Mouse (Mus musculus): ENCODE measurements around the gene Fyn.
A peak's percentile ranks its signal among the peaks of the same experiment; 100 is the strongest.

Gene Fyn

DNA sequence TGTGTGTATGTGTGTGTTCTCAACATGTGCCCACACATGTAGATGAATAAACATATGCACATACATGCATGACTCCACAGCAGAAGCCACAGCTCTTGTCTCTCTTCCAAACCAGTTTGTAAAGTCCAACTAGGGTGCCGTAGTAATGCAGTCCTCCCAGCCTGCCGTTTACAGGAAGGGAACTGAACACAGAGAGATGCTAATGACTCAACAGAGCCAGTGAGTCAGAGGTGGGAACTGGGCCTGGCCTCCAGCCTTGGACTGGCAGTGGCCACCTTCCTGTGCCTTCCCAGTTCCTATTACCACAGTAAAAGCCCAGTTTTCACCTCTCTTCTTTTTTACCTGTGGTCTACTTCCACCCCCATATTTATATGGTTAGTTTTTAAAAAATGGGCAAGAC, 46.9 kb downstream of the Fyn start:
- DNase-seq: peak; percentile 48

DNA sequence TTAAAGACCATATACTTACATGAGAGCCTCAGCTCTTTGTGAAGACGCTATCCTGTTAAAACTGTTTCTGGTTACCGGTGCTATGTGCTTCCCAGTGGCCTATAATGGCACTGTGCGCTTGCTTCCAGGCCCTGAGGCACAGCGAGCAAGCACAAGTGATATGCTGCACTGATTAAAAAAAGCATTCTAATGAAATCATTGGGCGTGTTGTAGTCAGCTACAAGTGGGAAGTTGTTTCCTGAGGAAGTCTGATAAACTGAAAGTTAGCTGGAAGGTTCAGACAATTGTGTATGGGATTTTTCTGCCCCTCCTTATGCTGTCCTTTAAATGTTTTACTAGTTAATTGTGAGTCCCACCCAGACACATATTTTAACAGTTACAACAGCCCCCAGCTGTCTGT, 49.0 kb downstream of the Fyn start:
- DNase-seq: no peak

DNA sequence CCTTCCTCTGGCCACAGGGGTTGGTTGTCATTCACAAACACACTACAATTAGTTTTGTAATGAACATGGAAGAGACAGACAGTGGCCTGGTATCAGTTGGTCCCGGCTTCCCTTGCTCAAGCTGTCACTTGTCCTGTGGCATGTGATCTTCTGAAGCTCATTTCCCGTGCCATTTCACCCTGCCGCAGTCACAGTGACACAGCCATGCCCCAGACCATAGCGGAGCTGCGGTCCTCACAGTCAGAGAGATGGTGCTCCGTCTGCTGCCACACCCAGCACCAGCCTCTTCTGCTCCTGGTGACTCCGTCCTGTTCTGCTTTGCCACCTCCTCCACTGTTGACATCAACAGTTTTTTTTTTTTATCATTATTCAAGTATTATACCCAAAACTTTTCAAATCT, 49.7 kb downstream of the Fyn start:
- DNase-seq: no peak

DNA sequence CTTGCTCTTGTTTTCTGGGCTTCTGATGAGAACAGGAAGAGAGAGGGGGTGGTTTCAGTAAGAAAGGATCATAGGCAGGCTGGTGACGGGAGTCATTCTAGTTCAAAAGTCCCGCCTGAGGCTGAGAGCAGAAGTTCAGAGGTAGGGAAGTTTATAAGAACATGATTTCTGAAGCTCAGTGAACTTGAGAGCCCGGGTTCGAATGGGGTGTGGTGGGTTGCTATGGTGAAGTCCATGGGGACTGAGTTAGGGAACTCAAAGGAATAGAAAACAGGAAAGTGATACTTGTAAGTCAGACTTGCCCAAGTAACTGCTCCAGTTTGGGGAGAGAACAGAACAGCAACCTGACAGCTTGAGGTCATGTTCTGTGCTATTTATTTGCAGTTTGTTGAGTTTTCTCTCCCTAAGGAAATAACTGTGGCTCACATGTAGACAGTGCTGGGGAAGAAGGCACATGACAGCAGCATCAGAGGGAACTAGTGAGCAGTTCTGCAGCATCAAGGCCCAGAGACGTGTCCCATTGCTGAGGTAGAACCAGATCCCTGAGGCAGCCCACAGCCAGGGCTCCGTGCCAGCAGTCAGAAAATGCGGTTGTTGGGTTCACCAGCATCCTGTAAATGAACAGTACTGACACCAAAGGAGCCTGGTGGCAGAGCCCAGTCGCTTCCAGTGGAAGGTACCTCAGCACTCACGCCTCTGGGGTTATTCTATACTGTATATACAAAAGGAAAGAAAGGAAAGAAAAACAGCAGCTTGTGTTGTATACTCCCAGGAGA, 52.4 kb downstream of the Fyn start:
- peak; percentile 60 for DNase-seq

DNA sequence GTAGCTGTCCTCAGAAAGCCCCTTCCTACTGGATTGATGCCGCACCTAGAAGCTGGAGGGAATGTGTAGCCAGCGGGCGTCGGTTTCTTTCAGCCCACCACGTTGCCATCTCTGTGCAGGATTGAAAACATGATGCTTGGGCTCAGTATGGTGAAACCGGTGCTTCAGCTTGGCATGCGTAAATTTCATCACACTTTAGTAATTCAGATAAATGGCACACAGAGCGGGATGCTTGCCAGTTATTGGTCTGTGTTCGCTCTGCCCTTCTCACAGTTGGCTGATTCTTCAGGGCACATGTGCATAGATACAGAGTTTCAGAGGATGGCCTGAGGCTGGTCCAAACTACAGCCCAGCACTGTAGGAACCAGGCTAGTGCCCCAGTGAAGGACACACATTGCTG, 53.1 kb downstream of the Fyn start:
- DNase-seq: no peak

DNA sequence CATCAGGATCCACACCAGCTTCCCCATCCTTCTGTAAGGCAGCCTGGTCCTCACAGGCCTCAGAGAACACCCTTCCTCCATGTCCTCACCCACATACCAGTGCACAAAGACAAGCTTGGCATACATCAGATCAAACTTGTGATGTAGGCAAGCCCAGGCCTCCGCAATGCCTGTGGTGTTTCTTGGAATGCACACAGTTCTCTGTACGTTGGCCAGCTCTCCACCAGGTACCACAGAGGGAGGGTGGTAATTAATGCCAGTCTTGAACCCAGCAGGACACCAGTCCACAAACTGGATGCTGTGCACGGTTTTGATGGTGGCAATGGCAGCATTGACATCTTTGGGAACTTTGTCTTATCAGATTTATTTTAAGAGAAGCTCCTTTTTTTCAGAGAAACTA, 56.0 kb downstream of the Fyn start:
- peak; percentile 55 for DNase-seq

DNA sequence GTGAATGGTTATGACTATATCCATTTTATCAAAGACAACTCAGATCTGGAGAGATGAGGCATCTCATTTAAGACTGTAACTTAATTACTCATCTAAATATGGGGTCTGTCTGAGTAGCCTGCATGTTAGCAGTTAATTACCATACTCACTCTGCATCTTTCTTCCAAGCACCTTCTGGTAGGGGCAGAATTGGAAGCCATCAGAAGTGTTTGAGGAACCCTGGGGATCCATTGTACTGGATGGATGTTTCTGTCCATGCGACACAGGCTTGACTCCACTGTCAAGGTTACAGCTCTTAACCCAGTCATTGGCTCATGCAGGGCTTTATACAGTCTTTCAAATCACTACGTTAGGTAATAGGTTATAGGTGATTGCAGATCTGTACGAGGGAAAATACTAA, 57.4 kb downstream of the Fyn start:
- no peak for DNase-seq

DNA sequence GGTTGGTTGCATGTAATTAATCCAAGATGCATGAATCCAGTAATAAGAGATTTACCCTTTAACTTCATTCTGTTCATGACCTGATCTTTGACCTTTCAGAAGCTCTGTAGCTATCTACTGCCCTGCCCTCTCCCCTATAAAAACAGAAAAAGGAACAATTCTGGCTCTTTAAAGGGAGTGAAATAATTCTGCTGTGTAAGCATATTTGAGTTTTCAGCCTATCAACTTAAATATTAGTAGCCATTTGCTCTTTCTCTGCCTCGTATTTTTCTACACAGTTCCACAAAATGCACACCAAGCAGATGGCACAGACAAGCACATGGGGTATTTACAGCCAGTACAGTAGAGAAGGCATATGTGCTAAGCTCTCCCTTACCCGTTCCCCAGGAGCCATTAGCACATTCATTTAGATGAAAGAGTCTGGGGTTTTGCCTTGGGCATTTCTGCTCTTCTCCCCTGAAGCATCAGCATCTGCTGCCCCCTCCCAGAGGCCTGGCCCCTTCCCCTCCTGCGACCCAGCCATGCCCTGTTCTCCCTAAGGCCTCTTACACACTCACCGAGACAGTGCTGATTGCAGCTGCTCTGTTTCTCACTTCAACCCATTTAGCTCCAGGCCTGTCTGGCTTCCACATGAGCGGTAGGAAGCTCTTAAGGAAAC, 58.3 kb downstream of the Fyn start:
- no peak for DNase-seq

DNA sequence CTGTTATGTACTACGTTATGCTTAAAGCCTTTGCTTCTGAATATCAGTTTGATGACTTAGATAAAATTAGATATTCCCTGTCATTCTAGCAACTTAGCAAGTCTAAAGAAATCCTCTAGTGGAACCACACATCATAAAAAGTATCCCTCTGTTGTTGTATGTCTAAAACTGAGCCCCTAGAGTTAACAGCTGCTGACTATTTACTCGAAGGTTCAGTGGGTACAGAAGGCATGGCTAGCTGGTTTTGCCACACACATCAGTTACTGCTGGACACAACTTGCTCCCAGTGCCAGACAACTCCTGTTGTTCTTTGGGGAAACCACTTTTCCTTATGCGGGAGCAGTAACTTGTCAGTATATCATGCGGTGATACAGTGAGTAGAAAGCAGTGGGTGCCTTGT, 61.0 kb downstream of the Fyn start:
- DNase-seq: no peak

DNA sequence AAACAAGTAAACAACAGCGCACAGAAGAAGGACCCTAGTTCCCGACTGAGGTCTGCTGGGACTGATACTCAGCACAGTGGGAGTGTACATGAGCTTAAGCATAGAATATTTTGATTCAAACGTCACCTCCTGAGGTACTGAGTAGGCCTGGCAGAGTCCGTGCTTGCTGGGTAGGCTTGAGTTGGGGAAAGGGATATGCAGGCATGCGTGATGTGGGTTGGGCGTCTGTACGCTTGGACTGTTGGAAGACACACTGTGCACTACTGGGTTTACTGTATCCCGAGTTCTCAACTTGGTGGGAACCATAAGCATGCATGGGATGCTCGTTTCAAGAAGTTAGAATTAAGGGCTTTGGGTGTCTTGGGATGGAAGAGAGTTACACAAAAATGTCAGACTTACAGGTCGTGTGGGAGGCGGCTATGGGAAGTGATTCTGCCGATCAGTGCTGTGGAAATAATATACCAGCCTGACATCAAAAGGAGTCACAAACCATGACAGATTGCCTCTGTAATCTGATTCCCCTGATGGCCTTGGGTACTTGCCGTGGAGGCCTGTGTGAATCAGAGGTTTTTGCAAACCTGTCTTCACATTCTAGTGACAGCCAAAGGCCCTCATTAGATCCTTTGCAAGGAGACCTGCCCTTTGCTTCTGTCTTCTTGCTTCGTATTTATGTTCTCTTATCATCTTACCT, 61.6 kb downstream of the Fyn start:
- DNase-seq: no peak

DNA sequence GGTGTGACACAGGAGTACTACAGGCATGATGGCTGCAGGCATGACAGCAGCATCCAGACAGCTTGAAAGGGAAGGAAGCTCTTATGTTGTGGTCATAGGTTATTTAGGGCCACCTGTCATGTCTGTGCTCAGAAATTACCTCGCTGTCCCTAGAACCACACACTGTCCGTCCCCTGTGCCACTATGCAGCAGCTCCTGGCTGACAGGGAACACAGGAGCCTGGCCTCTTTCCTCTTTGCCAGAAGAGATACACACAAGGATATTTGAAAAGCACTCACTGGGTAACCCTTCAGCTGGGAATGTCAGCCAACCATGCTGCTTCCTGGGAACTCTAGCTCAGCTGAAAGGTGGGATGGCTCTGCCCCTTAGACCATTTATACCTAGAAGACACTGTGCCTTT, 62.6 kb downstream of the Fyn start:
- no peak for DNase-seq

DNA sequence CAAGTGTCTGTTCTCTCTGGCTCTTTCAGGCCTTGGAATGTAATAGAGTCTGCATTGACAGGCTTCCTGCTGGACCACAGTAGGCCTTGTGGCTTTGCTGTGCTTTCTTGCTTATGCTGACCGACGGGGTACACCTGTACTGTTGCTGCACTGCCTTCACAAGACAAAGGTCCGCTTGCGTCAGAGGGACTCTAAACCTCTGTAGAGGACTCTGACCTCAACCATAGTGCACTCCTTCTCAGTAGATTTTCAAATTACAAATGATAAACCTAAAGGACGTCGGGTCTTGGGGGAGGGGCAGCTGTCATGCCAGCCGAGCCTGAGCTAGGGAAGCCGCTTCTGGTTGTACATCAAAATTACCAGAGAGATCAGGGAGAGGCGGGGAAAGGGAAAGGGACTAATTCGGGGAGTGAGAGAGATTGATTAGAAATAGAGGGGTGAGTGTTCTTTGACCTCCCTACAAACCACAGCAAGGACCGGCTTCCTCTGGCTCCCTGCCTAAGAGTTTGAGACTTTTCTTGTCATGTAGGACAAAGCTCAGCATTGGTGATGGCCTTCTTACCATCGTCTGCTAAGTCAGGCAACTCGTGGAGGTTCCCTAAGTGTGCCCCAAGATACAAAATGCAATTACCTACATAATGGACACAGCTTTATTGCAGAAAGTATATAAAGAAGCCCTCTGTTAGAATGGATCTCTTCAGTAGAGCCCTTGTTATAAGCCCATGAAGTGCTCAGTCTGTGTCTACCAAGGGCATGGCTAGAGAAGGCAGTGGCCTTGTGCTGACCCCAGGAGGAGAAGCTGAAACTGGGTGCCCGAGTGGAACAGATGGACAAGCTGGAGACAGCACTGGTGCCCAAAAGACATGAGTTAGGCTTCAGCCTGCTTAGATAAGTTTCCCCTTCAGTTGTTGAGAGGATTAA, 64.3 kb downstream of the Fyn start:
- DNase-seq: no peak

DNA sequence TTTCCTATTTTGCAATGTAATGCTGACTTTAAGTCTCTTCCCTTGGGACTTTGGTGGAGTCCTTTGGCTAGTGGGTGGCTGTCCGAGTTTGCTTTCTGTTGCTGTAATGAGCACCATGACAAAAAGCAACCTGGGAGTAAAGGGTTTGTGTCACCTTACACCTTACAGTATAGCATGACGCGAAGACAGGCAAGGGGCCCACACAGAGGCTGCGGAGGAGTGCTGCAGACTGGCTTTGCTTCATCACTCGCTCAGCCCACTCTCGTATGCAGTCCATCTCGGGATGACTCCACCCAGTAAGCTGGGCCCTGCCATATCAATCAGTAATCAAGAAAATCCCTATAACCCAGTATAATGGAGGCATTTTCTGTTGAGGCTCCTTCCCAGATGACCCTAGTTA, 65.2 kb downstream of the Fyn start:
- no peak for DNase-seq

DNA sequence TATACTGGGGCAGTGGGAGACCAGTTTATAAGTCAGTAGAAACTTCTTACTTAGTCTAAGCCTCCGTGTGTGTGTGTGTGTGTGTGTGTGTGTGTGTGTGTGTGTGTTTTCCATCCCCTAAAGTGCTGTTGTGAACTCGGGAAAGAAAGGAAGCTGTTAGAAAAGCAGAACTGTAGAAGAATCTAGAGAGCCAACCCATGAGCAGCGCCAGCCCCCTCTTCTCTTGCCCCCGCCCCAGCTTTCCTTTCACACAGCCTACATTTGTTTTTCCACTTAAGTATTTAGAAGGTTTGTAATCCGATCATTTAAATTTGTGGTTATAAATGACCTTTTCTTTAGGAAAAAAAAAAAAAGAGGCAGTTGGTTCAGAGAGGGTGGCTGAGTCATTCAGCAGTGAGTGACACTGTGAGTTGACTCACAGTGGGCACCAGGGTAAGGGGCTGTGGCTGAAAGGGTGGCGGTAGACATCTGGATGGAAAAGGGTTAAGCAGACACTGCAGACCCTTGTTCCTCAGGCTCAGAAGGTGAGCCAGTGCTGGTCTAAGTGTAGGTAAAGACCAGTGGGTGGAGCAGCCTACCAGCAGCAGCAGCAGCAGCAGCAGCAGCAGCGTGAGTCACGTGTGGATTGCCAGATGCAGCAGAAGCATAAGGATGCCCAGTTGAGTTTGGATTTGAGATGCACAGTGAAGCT, 66.2 kb downstream of the Fyn start:
- no peak for DNase-seq

DNA sequence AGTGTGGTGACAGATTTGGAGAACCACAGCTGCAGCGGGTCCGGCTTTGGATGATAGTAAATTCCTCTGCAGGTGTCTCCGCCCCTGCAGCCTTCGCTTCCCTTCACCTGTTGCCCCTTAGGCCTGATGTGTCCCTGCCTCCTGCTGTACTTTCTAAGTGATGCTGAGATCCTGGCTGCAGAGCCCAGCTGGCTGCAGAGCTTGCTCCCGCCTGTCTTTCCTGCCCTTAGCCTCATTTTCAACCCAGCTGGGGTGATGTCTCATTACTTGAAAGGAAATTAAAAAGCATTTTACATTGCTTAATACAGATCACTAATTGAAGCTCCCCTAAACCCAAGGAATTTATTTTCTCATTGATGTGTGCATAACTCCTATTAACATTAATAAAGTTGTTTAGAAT, 70.2 kb downstream of the Fyn start:
- DNase-seq: no peak

DNA sequence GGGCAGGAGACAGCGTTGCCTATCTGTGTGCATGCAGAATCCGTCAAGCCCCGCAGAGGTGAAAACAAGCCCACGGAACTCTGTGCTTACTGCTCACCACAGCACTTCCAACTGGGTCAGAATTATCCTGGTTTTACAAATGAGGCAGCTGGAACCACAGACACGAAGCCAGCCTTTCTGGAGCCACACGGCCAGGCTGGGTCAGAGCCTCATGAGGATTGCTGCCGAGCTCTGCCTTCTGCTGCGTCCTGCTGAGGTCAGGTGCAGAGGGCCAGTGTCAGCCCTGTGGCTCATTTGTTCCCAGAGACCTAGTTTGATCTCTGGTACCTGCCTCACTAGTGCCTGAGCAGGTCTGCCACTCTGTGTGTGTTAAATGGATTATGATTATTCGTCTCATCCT, 71.9 kb downstream of the Fyn start:
- peak; percentile 53 for DNase-seq

DNA sequence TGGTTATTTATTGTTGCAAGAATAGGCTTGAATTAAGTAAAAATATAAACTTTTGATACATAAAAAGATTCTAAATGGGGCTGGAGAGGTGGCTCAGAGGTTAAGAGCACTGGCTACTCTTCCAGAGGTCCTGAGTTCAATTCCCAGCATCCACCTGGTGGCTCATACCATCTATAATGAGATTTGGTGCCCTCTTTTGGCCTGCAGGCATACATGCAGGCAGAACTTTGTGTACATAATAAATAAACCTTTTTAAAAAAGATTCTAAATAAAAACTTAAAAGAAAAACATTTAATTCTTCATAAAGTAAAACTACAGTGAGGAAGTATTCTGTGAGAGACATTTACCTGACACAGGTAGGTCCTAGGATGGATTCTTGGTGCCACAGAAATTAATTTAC, 73.0 kb downstream of the Fyn start:
- DNase-seq: no peak

DNA sequence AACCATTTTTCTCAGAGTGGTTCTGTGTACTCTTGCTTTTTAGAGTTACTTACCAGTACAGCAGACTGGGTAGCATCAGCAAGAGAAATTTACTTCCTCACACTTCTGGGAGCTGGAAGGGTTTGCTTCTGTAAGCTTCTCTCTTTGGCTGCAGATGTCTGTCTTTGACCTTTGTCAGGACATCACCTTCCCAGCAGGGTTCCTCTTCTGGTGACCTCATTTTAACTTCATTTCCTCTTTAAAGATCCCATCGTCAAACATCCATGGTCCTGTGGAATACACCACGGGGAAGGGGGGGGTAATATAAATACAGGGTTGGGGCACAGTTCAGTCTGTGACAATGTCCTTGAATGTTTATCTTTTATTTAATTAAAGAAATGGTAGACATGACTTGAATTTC, 74.5 kb downstream of the Fyn start:
- no peak for DNase-seq

DNA sequence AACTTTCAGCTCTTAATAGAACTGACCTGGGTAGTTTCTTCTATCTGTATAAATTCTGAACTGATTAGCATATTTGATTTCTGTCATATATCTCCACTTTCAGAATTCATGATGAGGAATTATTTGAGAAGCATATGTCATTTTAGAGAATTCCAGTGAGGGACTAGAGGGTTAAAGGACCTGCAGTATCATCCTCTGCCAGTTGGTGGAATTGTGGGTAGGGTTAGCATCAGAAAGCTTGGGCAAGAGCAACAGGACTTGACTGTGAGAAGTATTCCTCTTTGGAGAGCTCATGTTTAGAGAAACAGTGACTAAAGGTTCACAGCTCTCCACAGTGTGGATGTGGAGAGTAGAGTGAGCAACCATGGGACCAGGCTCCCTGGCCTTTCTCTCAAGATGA, 75.3 kb downstream of the Fyn start:
- no peak for DNase-seq

DNA sequence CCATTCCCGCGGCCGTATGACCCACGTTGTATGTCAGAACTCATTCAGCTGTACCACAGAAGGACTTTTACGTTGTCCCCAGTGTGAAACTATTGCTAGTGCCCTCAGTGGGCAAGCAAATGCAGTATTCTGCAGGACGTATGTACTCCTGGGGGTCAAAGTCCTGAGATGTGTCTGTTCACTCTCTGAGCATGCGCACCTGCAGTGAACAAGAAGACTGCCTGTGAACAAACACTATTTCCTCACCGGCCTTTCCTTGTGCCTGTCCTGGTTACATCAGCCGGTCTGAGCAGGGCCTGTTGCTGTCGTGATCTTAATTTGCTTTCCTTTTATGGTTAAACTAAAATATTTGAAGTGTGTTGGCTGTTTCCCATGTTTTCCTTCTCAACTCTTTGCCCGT, 77.2 kb downstream of the Fyn start:
- no peak for DNase-seq

DNA sequence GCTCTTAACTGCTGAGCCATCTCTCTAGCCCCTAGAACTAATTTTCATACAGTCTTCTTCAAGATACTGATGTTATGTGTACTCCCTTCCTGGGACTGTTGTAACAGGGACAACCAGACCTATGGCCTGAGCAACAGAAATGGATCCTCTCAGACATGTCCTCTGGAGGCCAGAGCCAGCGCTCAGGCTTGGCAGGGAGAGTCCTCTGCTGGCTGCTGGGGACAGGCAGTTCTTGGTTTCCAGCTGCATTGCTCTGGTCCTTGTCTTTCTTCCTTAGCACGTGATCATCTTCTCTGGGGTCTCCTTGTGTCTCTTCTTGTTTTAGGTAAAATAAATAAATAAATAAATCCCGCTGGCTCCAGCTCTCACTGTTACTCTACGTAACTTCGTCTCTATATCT, 78.1 kb downstream of the Fyn start:
- no peak for DNase-seq

DNA sequence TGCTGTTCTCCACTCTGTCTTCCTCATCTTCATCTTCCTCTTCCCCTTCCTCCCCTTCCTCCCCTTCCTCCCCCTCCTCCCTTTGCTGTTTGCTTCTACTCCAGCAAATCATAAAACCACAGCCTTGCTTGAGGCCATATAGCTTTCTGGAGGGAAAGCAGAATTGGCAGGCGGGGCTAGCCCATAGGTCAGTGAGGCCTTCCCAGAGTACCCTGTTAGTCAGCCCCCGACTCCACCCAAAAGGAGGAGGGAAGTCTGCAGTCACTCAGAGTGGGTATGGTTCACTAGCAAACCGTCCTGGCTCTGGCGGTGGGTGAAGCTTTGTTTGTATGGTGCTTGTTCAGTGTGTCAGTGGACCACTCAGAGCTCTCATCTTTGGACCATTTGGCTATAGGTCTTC, 80.5 kb downstream of the Fyn start:
- DNase-seq: no peak

DNA sequence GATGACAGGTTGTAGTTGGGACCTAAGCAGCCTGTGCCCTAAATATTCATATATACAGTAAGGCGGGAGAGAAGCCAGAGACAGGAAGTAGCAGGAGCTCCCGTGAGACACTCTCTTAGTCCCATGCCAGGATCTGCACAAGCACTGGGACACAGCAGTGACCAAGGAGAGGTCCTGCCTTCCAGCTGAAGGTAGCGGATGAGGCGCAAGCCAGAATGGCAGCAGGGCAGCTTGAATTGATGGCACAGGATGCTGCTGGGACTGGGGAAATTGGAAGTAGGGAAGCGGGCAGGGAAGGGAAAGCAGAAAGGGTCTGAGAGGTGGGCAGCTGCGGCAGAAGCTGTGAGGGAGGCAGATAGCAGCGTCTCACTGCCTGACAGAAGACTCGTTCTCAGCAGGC, 81.7 kb downstream of the Fyn start:
- no peak for DNase-seq
